Mouse (Mus musculus) bone marrow, adult 2 months (tissue): ENCODE data around the gene Tmco4.

Source experiments
- CTCF ChIP-seq: fragments of 200-500 bp; IDR thresholded peaks from 2 replicates; pipeline ENCODE4 v1.5.1; 2011; ENCODE audit warnings: low read length, control low read depth; ENCODE audit not compliant: control insufficient read depth, insufficient read depth
- POLR2A ChIP-seq: fragments of 200-500 bp; IDR thresholded peaks from 2 replicates; pipeline ENCODE4 v1.6.1; 2011; ENCODE audit warnings: low read depth, mild to moderate bottlenecking, control low read depth, low read length, borderline replicate concordance; ENCODE audit not compliant: control insufficient read depth

GRCm38 (mm10) chr4:139052796-139053195 is 80.1 kb downstream of the Tmco4 start:
- TF ChIP-seq CTCF (no peak), POLR2A (no peak)
